Mouse (Mus musculus) duodenum, adult 2 months (tissue): ENCODE results near the gene Rnf208. TPM values are rescaled to one million over a fixed set of nuclear protein-coding genes. Genes with fewer than 3 reads are reported as not detected.

Source experiments
- polyA plus RNA-seq: library from polyadenylated mRNA; depleted of rRNA; stranded (reverse); fragments of >200 nt; gene quantifications from 2 replicates; pipeline ENCODE4 v1.2.3, GENCODE M21; 2012; ENCODE audit warnings: low replicate concordance; rRNA removed

The Rnf208 gene
- polyA plus RNA-seq: 14.3 and 73.6 TPM in 2 replicates

DNA sequence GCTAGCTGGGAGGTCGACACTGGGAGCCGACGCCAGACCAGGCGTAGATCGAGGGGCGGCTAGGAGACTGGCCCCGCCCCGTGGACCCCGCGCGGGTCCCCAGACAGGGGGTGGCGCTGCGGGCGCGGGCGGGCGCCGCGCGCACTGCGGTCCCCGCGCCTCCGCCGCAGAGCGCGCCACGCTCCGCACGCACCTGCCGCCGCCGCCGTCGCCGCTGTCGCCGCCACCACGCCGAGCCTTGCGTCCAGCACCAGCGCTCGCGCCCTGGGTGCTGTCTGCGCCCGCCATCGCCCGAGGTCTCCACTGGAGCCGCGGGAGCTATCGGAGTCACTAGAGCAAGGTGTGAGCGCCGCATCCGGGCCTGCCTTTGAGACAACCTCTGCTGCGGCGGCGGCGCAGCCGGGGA lies at the start of gene Rnf208, which contains the start of gene Cysrt1:
TSS of gene Rnf208 (plus strand) at position 155 of the 406 bp plus-strand sequence.
TSS of gene Cysrt1 (minus strand) at position 352 of the 406 bp plus-strand sequence.

DNA sequence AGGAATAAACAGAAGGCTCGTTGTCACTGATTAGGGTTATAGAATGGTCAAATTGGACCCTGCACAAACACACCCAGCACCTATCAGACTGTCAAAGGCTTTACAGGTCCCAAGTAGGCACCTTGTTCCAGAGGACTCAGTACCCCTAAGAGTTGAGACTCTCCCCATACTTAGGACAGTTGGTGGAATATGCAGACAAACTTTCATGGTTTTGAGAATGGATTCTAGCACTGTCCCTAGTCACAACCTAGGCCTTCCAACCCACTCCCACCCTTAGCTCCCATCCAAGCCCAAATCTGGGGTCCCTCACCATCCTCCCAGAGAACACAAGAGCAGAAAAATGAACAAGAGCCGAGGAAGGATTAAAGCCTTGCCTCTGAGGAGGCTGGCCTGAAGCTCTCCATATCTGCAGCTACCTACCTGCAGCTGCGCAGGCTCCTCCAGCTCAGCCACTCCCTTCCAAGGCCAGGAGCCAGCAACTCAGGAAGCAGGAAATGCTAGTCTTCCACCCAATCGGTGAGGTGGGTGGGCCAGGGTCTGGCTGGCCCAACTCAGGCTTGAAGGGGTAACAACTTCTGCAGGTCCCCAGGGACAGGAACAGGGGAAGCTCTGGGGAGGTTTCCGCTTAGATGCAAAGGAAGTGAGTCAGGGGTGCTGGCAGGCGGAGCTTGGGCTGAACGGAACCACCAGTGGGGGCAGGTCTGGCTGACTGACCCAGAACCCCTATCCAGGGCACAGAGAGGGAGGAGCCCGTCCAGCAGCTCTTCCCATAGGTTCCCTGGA lies 45.7 kb upstream of the Rnf208 start, which contains the start of gene Tor4a:
TSS of gene Tor4a (minus strand) at position 715 of the 783 bp plus-strand sequence.

DNA sequence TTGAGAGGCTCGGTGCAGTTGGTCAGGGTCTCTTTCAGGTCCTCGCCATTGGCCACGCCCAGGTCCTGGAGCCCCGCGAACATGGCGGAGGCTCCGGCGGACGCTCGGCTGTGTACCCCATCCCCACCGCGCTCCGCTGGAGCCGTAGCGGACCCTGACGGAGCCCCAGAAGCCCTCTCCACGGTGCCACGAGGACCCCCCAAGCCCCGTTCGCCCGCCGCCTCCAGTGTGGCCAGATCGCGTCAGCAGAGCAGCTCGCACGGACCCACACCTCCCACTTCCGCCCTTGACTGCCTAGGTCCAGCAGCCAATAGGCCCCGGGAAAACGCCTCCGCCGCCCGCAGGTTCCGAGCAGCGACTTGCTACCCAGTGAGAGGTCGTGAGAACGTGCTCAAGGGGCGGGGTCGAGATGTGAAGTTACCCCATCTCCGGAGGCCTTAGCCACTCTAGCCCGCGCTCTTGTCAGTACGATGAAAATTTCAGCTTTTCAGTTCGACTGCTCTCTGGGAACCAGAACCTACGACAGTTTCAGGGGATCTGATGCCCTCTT lies 30.9 kb upstream of the Rnf208 start, which contains the start of gene Nelfb:
TSS of gene Nelfb (minus strand) at position 369 of the 550 bp plus-strand sequence.

DNA sequence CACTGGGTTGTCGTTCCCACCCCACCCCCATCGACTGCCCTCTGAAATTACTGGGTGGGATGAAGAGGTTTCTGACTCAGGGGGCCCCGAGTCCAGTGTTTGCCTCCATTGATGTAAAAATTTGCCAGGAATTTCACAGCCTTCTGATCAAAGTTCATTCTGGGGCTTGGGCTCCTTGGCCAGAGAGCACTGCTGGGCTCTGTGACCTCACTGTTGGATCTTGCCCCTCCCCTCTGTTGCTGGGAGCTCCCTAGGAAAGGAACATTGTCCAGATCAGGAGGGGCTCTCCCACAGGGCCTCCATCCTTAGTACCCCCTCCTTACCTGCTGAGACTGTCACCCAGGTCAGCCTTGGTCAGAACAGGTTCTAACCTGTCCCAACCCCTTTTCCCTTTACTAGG lies 27.6 kb upstream of the Rnf208 start, which contains the start of gene Stpg3:
TSS of gene Stpg3 (minus strand) at position 194 of the 400 bp plus-strand sequence.

DNA sequence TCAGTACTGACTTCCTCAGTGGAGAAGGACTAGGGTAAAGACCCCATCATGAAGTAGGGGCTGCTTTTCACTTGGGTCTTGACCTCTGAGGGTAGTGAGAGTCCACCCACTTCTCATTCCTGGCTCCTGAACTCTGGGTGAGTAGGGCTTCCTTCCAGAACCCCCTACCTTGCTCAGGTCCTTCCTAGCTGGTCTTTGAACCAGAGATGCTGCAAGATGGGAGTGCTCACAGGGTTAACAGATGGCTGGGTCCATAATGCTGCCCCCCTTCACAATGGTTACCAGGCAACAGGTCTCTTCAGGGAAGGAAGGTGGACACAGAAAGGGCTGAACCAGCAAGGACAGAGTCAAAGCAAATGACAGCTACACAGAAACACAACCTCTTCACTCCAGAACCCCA lies 23.6 kb upstream of the Rnf208 start, which contains the start of gene Fam166a:
TSS of gene Fam166a (plus strand) at position 301 of the 400 bp plus-strand sequence.

DNA sequence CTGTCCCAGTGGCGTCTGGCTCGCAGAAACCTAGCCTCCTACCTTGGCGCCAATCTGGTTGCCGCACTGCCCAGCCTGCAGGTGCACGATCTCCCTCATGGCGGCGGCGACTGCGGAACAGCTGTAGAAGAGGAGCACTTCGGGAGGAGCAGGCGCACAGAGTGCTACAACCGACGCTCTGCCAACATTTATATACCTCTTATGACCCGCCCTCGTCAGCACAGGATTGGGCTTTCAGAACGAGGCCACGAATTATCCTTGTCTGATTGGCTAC lies 17.6 kb upstream of the Rnf208 start, which contains the start of gene Tubb4b:
TSS of gene Tubb4b (minus strand) at position 211 of the 274 bp plus-strand sequence.

DNA sequence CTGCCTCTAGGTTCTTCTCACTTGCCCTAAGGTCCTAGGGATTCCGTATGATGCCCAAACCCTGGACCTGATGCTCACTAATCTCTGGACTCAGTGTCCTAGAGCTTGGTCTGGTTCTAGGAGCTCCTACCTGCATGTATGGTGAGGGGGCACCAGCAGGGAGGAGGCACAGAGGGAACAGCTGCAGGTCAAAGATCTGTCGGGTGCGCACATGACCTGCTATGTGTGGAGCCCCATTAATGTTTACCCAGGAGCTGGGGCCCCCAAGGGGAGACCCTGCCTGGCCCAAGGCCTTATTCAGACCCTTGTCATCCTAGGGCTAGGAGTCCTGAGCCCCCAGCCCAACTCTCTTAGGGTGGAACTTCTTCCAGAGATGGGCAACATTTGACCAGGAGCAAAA lies 8.0 kb upstream of the Rnf208 start, which contains the start of gene Slc34a3:
TSS of gene Slc34a3 (minus strand) at position 315 of the 400 bp plus-strand sequence.

DNA sequence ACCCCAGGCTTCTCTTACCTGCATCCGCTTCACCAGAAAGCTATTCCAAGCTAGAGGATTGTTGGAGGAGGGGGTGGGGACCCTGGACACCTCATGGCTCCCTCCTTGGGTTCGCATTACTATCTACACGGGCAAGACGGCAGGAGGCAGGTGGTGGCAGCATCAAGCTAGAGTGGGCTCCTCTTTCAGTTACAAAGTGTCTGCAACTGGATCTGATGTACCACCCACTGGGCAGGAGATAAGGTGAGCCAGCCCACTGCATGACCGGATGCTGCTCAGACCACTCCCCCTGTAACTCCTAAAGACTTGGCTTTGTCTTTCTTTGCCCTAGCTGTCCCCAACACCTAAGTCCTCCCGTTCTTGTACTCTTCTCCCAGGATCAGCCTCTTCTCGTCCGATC lies 5.4 kb upstream of the Rnf208 start, which contains the start of gene Rnf224:
TSS of gene Rnf224 (minus strand) at position 174 of the 400 bp plus-strand sequence.

DNA sequence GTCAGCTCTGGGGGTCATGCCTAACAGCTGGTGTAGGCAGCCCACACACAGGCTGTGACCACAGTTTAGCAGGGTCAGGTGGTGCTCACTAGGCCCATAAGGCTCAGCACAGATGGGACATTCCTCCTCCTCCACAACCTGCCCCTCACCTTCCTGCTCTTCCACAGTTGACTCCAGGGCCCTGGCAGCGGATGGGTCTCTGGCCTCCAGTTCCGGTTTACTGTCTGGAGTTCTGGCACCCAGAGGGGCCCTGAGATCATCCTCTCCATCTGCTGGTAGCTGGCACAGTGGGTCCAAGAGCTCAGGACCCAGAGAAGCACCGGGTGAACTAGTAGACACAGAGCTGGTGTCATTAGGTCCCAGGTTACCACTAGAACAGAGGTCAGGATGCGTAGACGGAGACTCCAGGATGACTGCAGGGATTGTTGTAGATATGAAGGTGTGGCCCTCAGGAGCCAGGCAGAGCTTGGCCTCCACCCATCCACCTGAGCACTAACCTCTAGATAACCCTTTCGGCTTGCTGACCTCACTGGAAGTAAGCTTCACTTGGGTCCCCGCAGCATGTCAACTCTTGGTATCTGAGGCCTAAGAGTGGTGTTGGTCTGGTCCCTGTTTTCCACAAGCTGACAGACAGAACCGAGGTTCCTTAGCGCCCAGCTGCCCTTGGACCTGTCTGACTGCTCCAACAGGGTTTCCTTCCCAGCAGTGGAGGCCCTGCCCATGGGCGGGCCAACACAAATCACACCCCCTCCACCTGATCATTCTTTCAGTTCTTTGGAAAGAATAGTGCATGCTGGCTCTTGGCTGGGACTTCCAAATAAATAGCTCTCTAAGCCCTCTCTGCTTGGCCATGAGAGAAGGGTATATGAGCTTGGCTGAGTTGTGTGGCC lies 4.4 kb downstream of the Rnf208 start, which contains the start of gene AL732309.1:
TSS of gene AL732309.1 (minus strand) at position 681 of the 890 bp plus-strand sequence.

DNA sequence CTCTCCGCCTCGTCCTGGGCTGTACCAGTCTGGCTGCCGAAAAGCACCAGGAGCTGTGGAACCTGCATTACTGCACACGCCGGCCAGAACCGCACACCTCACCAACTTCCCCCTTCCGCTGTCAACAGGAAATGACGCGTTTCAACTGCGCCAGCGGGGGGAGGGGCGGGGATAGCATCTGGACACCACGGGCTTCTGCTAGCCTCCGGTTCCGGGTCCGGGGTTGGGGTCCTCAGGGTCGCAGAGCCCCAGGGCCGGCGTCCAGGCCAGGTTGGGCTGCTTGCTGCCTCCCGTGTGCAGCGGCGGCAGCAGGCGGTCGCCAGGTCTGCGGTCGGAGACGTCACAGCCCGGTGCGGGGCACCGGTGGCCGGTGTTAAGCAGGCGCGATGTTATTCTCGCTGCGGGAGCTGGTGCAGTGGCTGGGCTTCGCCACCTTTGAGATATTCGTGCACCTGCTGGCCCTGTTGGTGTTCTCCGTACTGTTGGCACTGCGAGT lies 13.3 kb downstream of the Rnf208 start, which contains the start of gene Tmem203:
TSS of gene Tmem203 (plus strand) at position 156 of the 496 bp plus-strand sequence.

DNA sequence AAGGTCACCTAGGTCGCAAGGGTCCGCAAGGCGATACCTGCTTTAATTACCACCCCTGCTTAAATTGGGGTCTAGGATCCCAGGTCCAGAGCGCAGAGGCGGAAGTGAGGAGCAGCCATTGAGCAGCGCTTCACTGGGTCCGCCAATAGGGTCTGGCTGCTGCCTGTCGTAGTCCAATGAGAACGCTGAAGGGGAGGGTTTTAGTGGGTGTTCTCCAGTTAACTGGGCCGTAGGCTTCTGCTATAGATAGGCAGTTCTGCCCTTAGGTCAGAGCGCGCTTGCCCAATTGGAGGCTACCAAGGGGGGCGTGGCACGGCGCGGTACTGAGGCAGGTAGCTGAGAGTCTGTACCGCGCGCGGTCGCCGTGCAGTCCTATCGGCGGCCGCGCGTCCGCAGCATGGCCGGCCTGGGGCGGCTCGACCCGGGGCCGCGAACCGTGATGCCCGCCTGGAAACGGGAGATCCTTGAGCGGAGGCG lies 20.3 kb downstream of the Rnf208 start, which contains the start of gene Tprn:
TSS of gene Tprn (plus strand) at position 328 of the 477 bp plus-strand sequence.

DNA sequence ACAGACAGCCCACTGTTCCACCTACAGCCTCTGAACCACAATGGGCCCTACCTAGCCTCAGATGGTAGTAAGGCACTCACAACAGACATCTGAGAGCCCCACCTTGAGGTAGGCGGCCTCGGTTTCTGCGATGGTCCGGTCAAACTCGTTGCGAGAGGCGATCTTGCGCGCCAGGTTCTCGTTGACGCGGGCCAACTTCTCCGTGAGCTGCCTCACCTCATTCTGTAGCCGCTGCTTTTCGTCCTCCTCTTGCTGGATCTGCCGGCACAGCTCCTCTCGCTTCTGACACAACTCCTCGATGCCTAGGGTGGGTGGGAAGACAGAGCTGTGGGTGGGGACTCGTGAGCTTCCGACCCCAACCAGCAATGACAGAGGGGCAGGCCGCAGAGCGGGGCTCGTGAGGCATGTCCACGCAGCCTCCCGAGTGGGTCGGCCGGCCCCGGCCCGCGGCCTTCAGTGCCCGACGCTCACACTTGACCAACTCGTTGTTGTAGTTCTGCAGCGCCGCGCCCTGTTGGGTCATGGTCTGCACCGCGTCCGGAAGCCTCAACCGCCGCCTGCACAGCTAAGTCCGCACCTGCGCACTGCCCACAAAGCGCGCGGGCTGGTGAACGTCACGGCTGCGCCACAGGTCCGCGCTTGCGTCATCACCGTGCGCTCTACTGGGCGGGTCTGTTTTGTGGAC lies 29.9 kb downstream of the Rnf208 start, which contains the start of the genes Ssna1 and Anapc2:
TSS of gene Ssna1 (minus strand) at position 612 of the 685 bp plus-strand sequence.
TSS of gene Anapc2 (plus strand) at position 652 of the 685 bp plus-strand sequence.

DNA sequence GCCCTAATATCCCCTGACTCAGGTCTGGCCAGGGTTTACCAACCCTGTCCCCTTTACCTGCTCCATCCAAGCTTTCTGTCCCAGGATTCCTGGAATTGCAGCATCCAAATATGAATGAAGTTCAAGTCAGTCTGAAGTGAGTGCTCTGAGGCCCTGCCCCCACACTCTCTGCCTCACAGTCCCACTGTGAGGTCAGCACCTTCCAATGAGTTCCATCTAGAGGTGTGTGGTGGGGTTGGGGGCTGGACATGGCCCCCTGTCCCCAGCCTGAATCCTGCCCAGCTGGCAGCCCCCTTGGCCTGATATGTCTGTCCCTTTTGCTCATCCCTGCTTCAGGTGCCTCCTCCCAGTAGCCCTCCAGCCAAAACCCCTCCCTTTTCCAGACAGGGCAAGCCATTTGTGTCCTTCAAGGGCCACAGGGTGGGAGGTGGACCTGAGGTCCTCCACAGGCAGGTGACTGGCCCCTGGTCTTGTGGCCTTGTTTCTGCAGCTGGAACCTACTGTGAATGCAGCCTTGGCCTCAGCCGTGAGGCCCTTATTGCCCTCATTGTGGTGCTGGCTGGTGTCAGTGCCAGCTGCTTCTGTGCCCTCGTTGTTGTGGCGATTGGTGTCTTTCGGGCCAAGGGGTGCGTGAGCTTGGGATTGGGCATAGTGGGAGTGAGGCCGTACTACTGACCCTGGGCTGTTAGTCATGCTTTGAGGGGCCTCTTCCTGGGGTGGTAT lies 46.0 kb downstream of the Rnf208 start, which contains the start of gene Tmem210:
TSS of gene Tmem210 (plus strand) at position 219 of the 723 bp plus-strand sequence.

DNA sequence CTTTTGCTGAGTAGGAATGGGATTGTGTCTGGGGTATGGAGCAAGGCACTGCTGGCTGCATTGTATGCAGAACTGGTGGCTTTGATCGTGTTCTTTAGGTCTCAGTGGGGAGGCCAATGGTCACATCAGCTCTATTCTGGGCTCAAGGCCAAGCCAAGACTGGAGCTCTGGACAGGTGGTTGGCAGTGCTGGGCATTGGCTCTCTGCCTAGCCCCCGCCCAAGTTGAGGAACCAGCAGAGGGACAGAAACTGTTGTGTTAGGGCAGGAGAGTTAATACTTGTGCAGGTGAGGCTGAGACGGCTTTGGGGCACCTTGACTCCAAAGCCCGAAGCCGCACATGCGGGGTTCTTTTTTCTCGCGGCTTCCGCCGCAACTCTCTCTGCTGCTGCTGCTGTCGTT lies 47.6 kb downstream of the Rnf208 start, which contains the start of gene Lrrc26:
TSS of gene Lrrc26 (plus strand) at position 265 of the 400 bp plus-strand sequence.

Other genes with a start within 250 kb of the Rnf208 start
- gene Nsmf, start 187.9 kb upstream of the Rnf208 start, polyA plus RNA-seq: 52.7 and 54.1 TPM in 2 replicates
- 121 and 257 TPM in 2 replicates for gene Entpd8, start 162.0 kb upstream of the Rnf208 start, polyA plus RNA-seq
- gene Noxa1, start 147.1 kb upstream of the Rnf208 start, polyA plus RNA-seq: 17.5 and 26.4 TPM in 2 replicates
- 42.6 and 53.2 TPM in 2 replicates for gene Nrarp, start 61.5 kb upstream of the Rnf208 start, polyA plus RNA-seq
- 25.3 and 31.1 TPM in 2 replicates for gene Tor4a, start 45.4 kb upstream of the Rnf208 start, polyA plus RNA-seq
- gene Nelfb, start 30.8 kb upstream of the Rnf208 start, polyA plus RNA-seq: 29.9 and 42.4 TPM in 2 replicates
- not detected in 2 replicates for gene Stpg3, start 27.6 kb upstream of the Rnf208 start, polyA plus RNA-seq
- not detected in 2 replicates for gene Fam166a, start 23.5 kb upstream of the Rnf208 start, polyA plus RNA-seq
- 379 and 679 TPM in 2 replicates for gene Tubb4b, start 17.6 kb upstream of the Rnf208 start, polyA plus RNA-seq
- gene Slc34a3, start 7.9 kb upstream of the Rnf208 start, polyA plus RNA-seq: 4.3 TPM in 1 of 2 replicates, not detected in the other
- gene Rnf224, start 5.5 kb upstream of the Rnf208 start, polyA plus RNA-seq: not detected in 2 replicates
- 0.94 and 8.8 TPM in 2 replicates for gene Cysrt1, start 197 bp downstream of the Rnf208 start, polyA plus RNA-seq
- 18.8 and 30.9 TPM in 2 replicates for gene AL732309.1, start 4.6 kb downstream of the Rnf208 start, polyA plus RNA-seq
- gene Tmem203, start 13.2 kb downstream of the Rnf208 start, polyA plus RNA-seq: 39.8 and 90.7 TPM in 2 replicates
- 186 and 454 TPM in 2 replicates for gene Tprn, start 20.4 kb downstream of the Rnf208 start, polyA plus RNA-seq
- 44.6 and 49.5 TPM in 2 replicates for gene Ssna1, start 30.2 kb downstream of the Rnf208 start, polyA plus RNA-seq
- gene Anapc2, start 30.2 kb downstream of the Rnf208 start, polyA plus RNA-seq: 57.3 and 58.9 TPM in 2 replicates
- gene Tmem210, start 45.9 kb downstream of the Rnf208 start, polyA plus RNA-seq: 1.4 TPM in 1 of 2 replicates, not detected in the other
- gene Lrrc26, start 47.7 kb downstream of the Rnf208 start, polyA plus RNA-seq: 81.7 and 85.6 TPM in 2 replicates
- 0.78 and 1.7 TPM in 2 replicates for gene Grin1, start 76.9 kb downstream of the Rnf208 start, polyA plus RNA-seq
- gene Man1b1, start 90.1 kb downstream of the Rnf208 start, polyA plus RNA-seq: 13.8 and 17.1 TPM in 2 replicates
- 15.8 and 19.7 TPM in 2 replicates for gene Dpp7, start 114.1 kb downstream of the Rnf208 start, polyA plus RNA-seq
- gene Uap1l1, start 123.4 kb downstream of the Rnf208 start, polyA plus RNA-seq: 66.1 and 563 TPM in 2 replicates
- 27.5 and 29.1 TPM in 2 replicates for gene Sapcd2, start 130.1 kb downstream of the Rnf208 start, polyA plus RNA-seq
- 50.6 and 75.3 TPM in 2 replicates for gene Entpd2, start 153.6 kb downstream of the Rnf208 start, polyA plus RNA-seq
- 223 and 325 TPM in 2 replicates for gene Npdc1, start 157.1 kb downstream of the Rnf208 start, polyA plus RNA-seq
- 1.3 and 2.1 TPM in 2 replicates for gene Fut7, start 181.0 kb downstream of the Rnf208 start, polyA plus RNA-seq
- 16.8 and 36.7 TPM in 2 replicates for gene Abca2, start 186.4 kb downstream of the Rnf208 start, polyA plus RNA-seq
- 1.9 and 14.3 TPM in 2 replicates for gene Clic3, start 214.6 kb downstream of the Rnf208 start, polyA plus RNA-seq
- gene Paxx, start 218.8 kb downstream of the Rnf208 start, polyA plus RNA-seq: 81.4 and 115 TPM in 2 replicates
- gene Ptgds, start 227.8 kb downstream of the Rnf208 start, polyA plus RNA-seq: 0.74 TPM in 1 of 2 replicates, not detected in the other